In the genomic region with DNA sequence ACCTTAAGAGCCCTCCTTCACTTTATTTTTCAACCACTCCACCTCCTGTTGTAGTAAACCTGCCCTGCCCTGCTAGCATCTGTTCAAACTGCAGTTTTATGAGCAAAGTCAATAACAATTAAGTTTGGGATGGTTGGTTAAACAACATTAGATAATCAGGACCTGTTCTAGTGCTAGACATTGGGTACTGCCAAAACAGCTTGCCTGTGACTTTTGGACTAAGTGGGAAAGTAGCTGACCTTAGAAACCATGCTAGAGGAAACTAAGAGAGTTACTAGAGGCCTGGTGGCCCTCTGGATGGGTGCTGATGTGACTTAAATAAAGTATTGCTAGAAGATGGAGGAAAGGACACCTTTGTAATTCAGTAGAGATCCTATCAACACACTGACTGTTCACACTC, we compare ENCODE assay signal across 31 mouse cellular contexts.
"Had no signal": no experiment of that assay in that cellular context is flagged by ENCODE, and none has a peak within 500 bp of the region (broad histone marks: within the 10 kb centered on the region; RNA-seq: fewer than 3 reads in every experiment).

No protein-coding gene starts in this region.

- H3K36me3 ChIP-seq: heart, embryonic 10.5 days; heart, embryonic 12.5 days; heart, embryonic 13.5 days; heart, embryonic 15.5 days; hindbrain, embryonic 10.5 days; hindbrain, embryonic 12.5 days; hindbrain, embryonic 13.5 days; hindbrain, embryonic 15.5 days; intestine, embryonic 15.5 days; kidney, embryonic 15.5 days had no signal

- H3K4me2 ChIP-seq: heart, embryonic 11.5 days; heart, embryonic 12.5 days; heart, embryonic 13.5 days; heart, embryonic 15.5 days; hindbrain, embryonic 12.5 days; hindbrain, embryonic 13.5 days; hindbrain, embryonic 14.5 days; hindbrain, embryonic 15.5 days; intestine, embryonic 15.5 days; kidney, embryonic 15.5 days had no signal

- H3K27ac ChIP-seq: heart, adult 2 months; heart, embryonic 10.5 days; heart, embryonic 13.5 days; heart, embryonic 15.5 days; hindbrain, embryonic 10.5 days; hindbrain, embryonic 12.5 days; hindbrain, embryonic 13.5 days; hindbrain, embryonic 14.5 days; hindbrain, embryonic 15.5 days; hindbrain, postnatal 0 days; intestine, embryonic 15.5 days; kidney, embryonic 15.5 days; kidney, postnatal 0 days; layer of hippocampus, adult 2 months; left cerebral cortex, adult 2 months had no signal

- ATAC-seq: hindbrain, embryonic 16.5 days; hindbrain, postnatal 0 days; intestine, embryonic 15.5 days; intestine, embryonic 16.5 days; intestine, postnatal 0 days had no signal

- H3K4me3 ChIP-seq: heart, adult 2 months; heart, embryonic 10.5 days; heart, embryonic 12.5 days; heart, embryonic 13.5 days; heart, embryonic 15.5 days; hindbrain, embryonic 10.5 days; hindbrain, embryonic 12.5 days; hindbrain, embryonic 13.5 days; hindbrain, embryonic 15.5 days; intestine, embryonic 15.5 days; kidney, embryonic 15.5 days; layer of hippocampus, adult 2 months; left cerebral cortex, adult 2 months had no signal

- H3K4me1 ChIP-seq: heart, embryonic 10.5 days; heart, embryonic 12.5 days; heart, embryonic 13.5 days; heart, embryonic 15.5 days; hindbrain, embryonic 10.5 days; hindbrain, embryonic 12.5 days; hindbrain, embryonic 13.5 days; hindbrain, embryonic 15.5 days; intestine, embryonic 15.5 days; kidney, embryonic 15.5 days had no signal

- H3K9ac ChIP-seq: heart, embryonic 12.5 days; heart, embryonic 13.5 days; heart, embryonic 15.5 days; hindbrain, embryonic 12.5 days; hindbrain, embryonic 13.5 days; hindbrain, embryonic 14.5 days; hindbrain, embryonic 15.5 days; intestine, embryonic 15.5 days; kidney, embryonic 15.5 days had no signal

- DNase-seq: heart, adult 2 months; heart, postnatal 10 days; heart, postnatal 14 days; heart, postnatal 36 days; heart, postnatal 4 days; kidney, postnatal 10 days; kidney, postnatal 14 days; kidney, postnatal 25 days; kidney, postnatal 36 days; kidney, postnatal 4 days; layer of hippocampus, adult 9-11 months; layer of hippocampus, postnatal 36 days had no signal

- H3K27me3 ChIP-seq: heart, embryonic 12.5 days; heart, embryonic 13.5 days; heart, embryonic 15.5 days; hindbrain, embryonic 12.5 days; hindbrain, embryonic 13.5 days; hindbrain, embryonic 15.5 days; intestine, embryonic 15.5 days; kidney, embryonic 15.5 days had no signal

- H3K9me3 ChIP-seq: heart, embryonic 15.5 days; hindbrain, embryonic 13.5 days; intestine, embryonic 15.5 days; kidney, embryonic 15.5 days had no signal
